Mouse (Mus musculus) CH12.LX (cell line): ENCODE results near the gene Kctd19. TPM values are rescaled to one million over a fixed set of nuclear protein-coding genes. Genes with fewer than 3 reads are reported as not detected.

ENCODE experiments used
- DNase-seq: peaks from one replicate; pipeline ENCODE4 v3.0.0-alpha.2; 2013; ENCODE audit errors: extremely low read depth
- H3K27ac ChIP-seq: 2 replicates; pipeline ENCODE4 v1.5.1; 2012; ENCODE audit warnings: low read depth, mild to moderate bottlenecking, control low read depth, moderate library complexity; ENCODE audit not compliant: insufficient read depth
- H3K27me3 ChIP-seq: replicated peaks from 2 replicates; pipeline ENCODE3; 2012; ENCODE audit warnings: inconsistent platforms
- H3K36me3 ChIP-seq, 2 experiments: replicated peaks in 1 of 2; 2 replicates each; pipeline versions ENCODE3 to v1.6.1; 2012; ENCODE audit warnings: inconsistent platforms in 1 of 2, low read length in 1 of 2, mild to moderate bottlenecking in 1 of 2, mixed read lengths in 1 of 2, moderate library complexity in 1 of 2; ENCODE audit not compliant: control insufficient read depth in 1 of 2, insufficient read depth in 1 of 2
- H3K4me1 ChIP-seq, 2 experiments: 2 replicates each; pipeline ENCODE4 v1.6.1; 2012; ENCODE audit warnings: inconsistent platforms in 1 of 2, moderate library complexity in 1 of 2; ENCODE audit not compliant: insufficient read depth in 2 of 2, control insufficient read depth in 1 of 2
- H3K4me2 ChIP-seq: 2 replicates; pipeline ENCODE4 v1.6.1; 2012; ENCODE audit warnings: low read depth, mild to moderate bottlenecking, control low read depth; ENCODE audit not compliant: poor library complexity, insufficient read depth, severe bottlenecking
- H3K4me3 ChIP-seq, 3 experiments: fragments of 150-350 bp in 1 of 3; sonication (generic) in 1 of 3; replicated peaks in 1 of 3; 2 replicates each; pipeline versions ENCODE3 to v1.5.1; 2011 to 2012; ENCODE audit warnings: low read depth in 2 of 3, low read length in 2 of 3, mild to moderate bottlenecking in 2 of 3, moderate library complexity in 2 of 3, control low read depth in 1 of 3, improper control_type of control experiment in 1 of 3, inconsistent platforms in 1 of 3, mixed read lengths in 1 of 3; ENCODE audit not compliant: poor library complexity in 1 of 3
- H3K79me2 ChIP-seq: replicated peaks from 2 replicates; pipeline ENCODE4 v1.6.1; 2012; ENCODE audit warnings: mild to moderate bottlenecking, moderate library complexity; ENCODE audit not compliant: control insufficient read depth, poor library complexity, insufficient read depth, severe bottlenecking; ENCODE audit errors: extremely low read depth
- H3K9ac ChIP-seq: 2 replicates; pipeline ENCODE4 v1.6.1; 2012; ENCODE audit warnings: low read depth, mild to moderate bottlenecking, control low read depth, moderate library complexity; ENCODE audit not compliant: insufficient read depth
- H3K9me3 ChIP-seq: replicated peaks from 2 replicates; pipeline ENCODE3; 2012; ENCODE audit warnings: low read length, inconsistent platforms, mixed read lengths
- BHLHE40 ChIP-seq: IDR thresholded peaks from 2 replicates; pipeline ENCODE4 v1.6.1; 2011; ENCODE audit warnings: mild to moderate bottlenecking, low read depth, low read length, improper control_type of control experiment
- CHD1 ChIP-seq: IDR thresholded peaks from 2 replicates; pipeline ENCODE4 v1.6.1; 2012; ENCODE audit warnings: low read depth, low read length, improper control_type of control experiment, inconsistent platforms
- CHD2 ChIP-seq: IDR thresholded peaks from 2 replicates; pipeline ENCODE4 v1.6.1; 2011; ENCODE audit warnings: low read length, improper control_type of control experiment
- CTCF ChIP-seq, 2 experiments: IDR thresholded peaks in 1 of 2; conservative IDR thresholded peaks in 1 of 2; 2 replicates each; pipeline ENCODE4 v1.5.1; 2011 to 2012; ENCODE audit warnings: low read depth in 2 of 2, low read length in 2 of 2, improper control_type of control experiment in 1 of 2, inconsistent platforms in 1 of 2, mild to moderate bottlenecking in 1 of 2, moderate library complexity in 1 of 2
- ELF1 ChIP-seq: IDR thresholded peaks from 2 replicates; pipeline ENCODE4 v1.6.1; 2014; ENCODE audit warnings: low read depth, mild to moderate bottlenecking, inconsistent platforms, low read length, improper control_type of control experiment
- EP300 ChIP-seq: IDR thresholded peaks from 2 replicates; pipeline ENCODE4 v1.6.1; 2011; ENCODE audit warnings: low read length, improper control_type of control experiment
- ETS1 ChIP-seq: conservative IDR thresholded peaks from 2 replicates; pipeline ENCODE4 v1.6.1; 2012; ENCODE audit warnings: low read depth, mild to moderate bottlenecking, inconsistent platforms, low read length, improper control_type of control experiment, moderate library complexity
- GABPA ChIP-seq: IDR thresholded peaks from 2 replicates; pipeline ENCODE4 v1.6.1; 2012; ENCODE audit warnings: low read depth, low read length, improper control_type of control experiment, inconsistent platforms; ENCODE audit not compliant: insufficient replicate concordance
- HCFC1 ChIP-seq: IDR thresholded peaks from 2 replicates; pipeline ENCODE4 v1.6.1; 2012; ENCODE audit warnings: low read depth, mild to moderate bottlenecking, inconsistent platforms, low read length, improper control_type of control experiment
- IRF4 ChIP-seq: IDR thresholded peaks from 2 replicates; pipeline ENCODE4 v1.6.1; 2014; ENCODE audit warnings: low read depth, mild to moderate bottlenecking, inconsistent platforms, low read length, improper control_type of control experiment
- JUN ChIP-seq: IDR thresholded peaks from 2 replicates; pipeline ENCODE4 v1.6.1; 2011; ENCODE audit warnings: low read depth, mild to moderate bottlenecking, low read length, improper control_type of control experiment, moderate library complexity; ENCODE audit not compliant: insufficient read depth
- KAT2A ChIP-seq: IDR thresholded peaks from 2 replicates; pipeline ENCODE4 v1.6.1; 2012; ENCODE audit warnings: low read length, improper control_type of control experiment, inconsistent platforms; ENCODE audit not compliant: insufficient replicate concordance
- MAFK ChIP-seq: IDR thresholded peaks from 2 replicates; pipeline ENCODE4 v1.6.1; 2011; ENCODE audit warnings: low read length, improper control_type of control experiment; ENCODE audit not compliant: insufficient replicate concordance
- MEF2A ChIP-seq: IDR thresholded peaks from 2 replicates; pipeline ENCODE4 v1.6.1; 2014; ENCODE audit warnings: low read depth, mild to moderate bottlenecking, inconsistent platforms, low read length, improper control_type of control experiment, borderline replicate concordance
- MXI1 ChIP-seq: IDR thresholded peaks from 2 replicates; pipeline ENCODE4 v1.6.1; 2011; ENCODE audit warnings: mild to moderate bottlenecking, low read depth, low read length, improper control_type of control experiment
- NRF1 ChIP-seq: IDR thresholded peaks from 2 replicates; pipeline ENCODE4 v1.6.1; 2014; ENCODE audit warnings: low read depth, mild to moderate bottlenecking, inconsistent platforms, low read length, improper control_type of control experiment, moderate library complexity
- PAX5 ChIP-seq: IDR thresholded peaks from 2 replicates; pipeline ENCODE4 v1.6.1; 2012; ENCODE audit warnings: low read length, inconsistent platforms, mixed read lengths
- POLR2AphosphoS2 ChIP-seq: IDR thresholded peaks from 2 replicates; pipeline ENCODE4 v1.6.1; 2011; ENCODE audit warnings: low read depth, low read length, improper control_type of control experiment
- RCOR1 ChIP-seq: conservative IDR thresholded peaks from 2 replicates; pipeline ENCODE4 v1.6.1; 2012; ENCODE audit warnings: low read depth, mild to moderate bottlenecking, inconsistent platforms, low read length, improper control_type of control experiment
- SIN3A ChIP-seq: IDR thresholded peaks from 2 replicates; pipeline ENCODE4 v1.6.1; 2012; ENCODE audit warnings: low read length, improper control_type of control experiment, inconsistent platforms
- TBP ChIP-seq: conservative IDR thresholded peaks from 2 replicates; pipeline ENCODE4 v1.6.1; 2011; ENCODE audit warnings: low read depth, low read length, improper control_type of control experiment
- UBTF ChIP-seq: IDR thresholded peaks from 2 replicates; pipeline ENCODE4 v1.6.1; 2012; ENCODE audit warnings: low read depth, mild to moderate bottlenecking, inconsistent platforms, low read length, improper control_type of control experiment, moderate library complexity
- USF1 ChIP-seq: IDR thresholded peaks from 2 replicates; pipeline ENCODE4 v1.6.1; 2014; ENCODE audit warnings: low read depth, mild to moderate bottlenecking, inconsistent platforms, low read length, improper control_type of control experiment
- ZMIZ1 ChIP-seq: IDR thresholded peaks from 2 replicates; pipeline ENCODE4 v1.6.1; 2012; ENCODE audit warnings: low read depth, mild to moderate bottlenecking, inconsistent platforms, low read length, improper control_type of control experiment
- ZNF384 ChIP-seq: IDR thresholded peaks from 2 replicates; pipeline ENCODE4 v1.6.1; 2012; ENCODE audit warnings: low read depth, low read length, improper control_type of control experiment, inconsistent platforms
- dilution Hi-C: fragments of 300-500 bp; cut with MboI; formaldehyde crosslinking; loops from 2 replicates; pipeline ENCODE4 v1.14.3; 2020; ENCODE audit warnings: low sequenced_read_pairs; ENCODE audit not compliant: extremely low pct_unique_long_range_greater_than_20kb, extremely low pct_ligation_motif_present
- in situ Hi-C: fragments of 300-500 bp; cut with MboI; formaldehyde crosslinking; loops from 3 replicates; pipeline ENCODE4 v1.14.3; 2019; ENCODE audit warnings: low sequenced_read_pairs, low pct_ligation_motif_present, low pct_unique_long_range_greater_than_20kb, mixed read lengths
- polyA plus RNA-seq: library from polyadenylated mRNA; unstranded; fragments of >175 nt; gene quantifications from 2 replicates; pipeline ENCODE4 v1.2.1, GENCODE M21; 2012; ENCODE audit warnings: low read depth; ENCODE audit not compliant: insufficient read length
- total RNA-seq, 2 experiments: library from RNA; depleted of rRNA; stranded (reverse); fragments of 300-350 nt in 1 of 2; fragments of >200 nt in 1 of 2; gene quantifications; 2 replicates each; pipeline ENCODE4 v1.2.3; 2012 to 2014

Kctd19 gene
- total and polyA plus RNA-seq, 3 experiments = 0.08 TPM; not detected in 2

DNA sequence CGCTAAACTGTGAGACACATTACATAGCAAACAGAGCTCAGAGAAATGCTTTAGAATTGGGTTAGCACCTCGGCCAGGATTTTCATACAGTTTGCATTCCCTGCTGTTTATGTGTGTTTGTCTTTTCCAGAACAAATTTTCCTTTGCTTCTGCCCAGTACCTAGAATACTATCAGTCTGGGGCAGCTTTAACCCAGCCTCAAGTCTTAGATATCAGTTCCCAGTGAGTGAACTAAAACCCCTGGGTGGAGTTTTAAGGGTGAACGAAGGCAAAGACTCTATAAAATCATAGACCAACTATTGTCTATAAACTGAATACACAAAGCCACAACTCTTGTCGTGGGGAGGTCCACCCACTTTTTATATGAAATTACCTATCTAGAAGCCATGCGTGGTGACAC, 35.3 kb upstream of the Kctd19 start:
- H3K9ac ChIP-seq = no peak overlapping the region
- dilution Hi-C loops = no loop called here
- peaks cover 14% of the 10 kb centered on the region for H3K27me3 ChIP-seq
- no peaks in the 10 kb centered on the region for H3K79me2 ChIP-seq
- H3K27ac ChIP-seq = no peak overlapping the region
- H3K9me3 ChIP-seq = no peaks in the 10 kb centered on the region
- peaks cover 2 to 16% of the 10 kb centered on the region in 2 experiments; a peak in 3 of 4 replicates for H3K4me1 ChIP-seq
- TF ChIP-seq ZMIZ1 = no peak
- no peak for TF ChIP-seq PAX5
- TF ChIP-seq GABPA = no peak
- TF ChIP-seq UBTF = no peak
- TF ChIP-seq ETS1 = no peak
- no peak for TF ChIP-seq EP300
- H3K36me3 ChIP-seq = no peaks in the 10 kb centered on the region
- H3K4me2 ChIP-seq = no peak overlapping the region
- in situ Hi-C loops = no loop called here
- no peak for DNase-seq
- H3K4me3 ChIP-seq = no peak overlapping the region

DNA sequence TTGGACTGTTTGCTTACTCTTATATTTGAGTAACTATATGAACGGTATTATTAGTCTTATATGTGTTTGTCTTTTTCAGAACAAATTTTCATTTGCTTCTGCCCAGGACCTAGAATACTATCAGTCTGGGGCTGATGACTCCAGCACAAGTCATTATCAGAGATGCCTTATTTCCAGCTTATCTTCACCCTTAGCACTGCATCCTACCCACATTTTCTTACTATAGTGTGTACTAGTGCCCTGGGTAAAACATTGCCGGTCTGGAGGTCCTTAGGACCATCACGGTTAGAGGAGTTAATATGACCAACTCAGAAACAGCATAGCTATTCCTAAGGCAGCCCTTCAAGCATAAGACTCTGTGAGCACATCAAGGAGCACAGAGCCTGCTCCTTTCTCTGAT, 34.9 kb upstream of the Kctd19 start:
- TF ChIP-seq TBP = no peak
- TF ChIP-seq ZNF384 = no peak
- no peak for TF ChIP-seq CHD2
- no peak for TF ChIP-seq GABPA
- TF ChIP-seq BHLHE40 = no peak
- TF ChIP-seq, all 38 proteins: peak for 0
- no peak overlapping the region for H3K9ac ChIP-seq
- DNase-seq = no peak
- dilution Hi-C loops = no loop called here
- no peaks in the 10 kb centered on the region for H3K79me2 ChIP-seq
- H3K27me3 ChIP-seq = peaks cover 18% of the 10 kb centered on the region
- peaks cover 2 to 16% of the 10 kb centered on the region in 2 experiments; a peak in 3 of 4 replicates for H3K4me1 ChIP-seq
- in situ Hi-C loops = no loop called here
- no peaks in the 10 kb centered on the region for H3K9me3 ChIP-seq
- no peak overlapping the region for H3K4me3 ChIP-seq
- H3K4me2 ChIP-seq = no peak overlapping the region
- H3K36me3 ChIP-seq = no peaks in the 10 kb centered on the region
- no peak overlapping the region for H3K27ac ChIP-seq

DNA sequence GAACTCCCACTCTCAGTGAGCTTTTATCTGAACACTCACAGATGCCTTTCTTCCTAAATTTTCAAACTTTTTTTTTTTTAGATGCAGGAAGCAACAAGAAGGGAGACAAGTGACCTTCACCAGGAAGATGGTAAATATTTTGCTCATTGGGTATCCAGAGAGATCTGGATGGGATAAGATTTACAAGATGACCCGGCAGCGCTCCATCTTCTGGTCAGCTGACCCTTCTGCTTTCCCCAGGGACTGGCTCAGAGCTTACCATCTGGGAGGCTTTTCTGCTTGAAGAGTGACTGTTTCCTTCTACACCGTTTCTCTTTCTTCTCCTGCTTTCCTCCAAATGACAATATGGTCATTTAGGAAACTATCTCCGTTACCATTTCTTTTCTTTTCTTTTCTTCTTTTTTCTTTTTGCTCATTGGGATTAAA, 32.8 kb upstream of the Kctd19 start:
- no peak overlapping the region for H3K27ac ChIP-seq
- H3K4me3 ChIP-seq = peak overlapping the region; percentile 7 to 26 (median 22)
- H3K4me1 ChIP-seq = peaks cover 2 to 13% of the 10 kb centered on the region in 2 experiments; a peak in 3 of 4 replicates
- H3K4me2 ChIP-seq = peak overlapping the region; percentile 89
- in situ Hi-C loops = no loop called here
- dilution Hi-C loops = no loop called here
- peaks cover 31% of the 10 kb centered on the region for H3K27me3 ChIP-seq
- H3K9me3 ChIP-seq = no peaks in the 10 kb centered on the region
- no peaks in the 10 kb centered on the region for H3K79me2 ChIP-seq
- H3K9ac ChIP-seq = peak overlapping the region; percentile 56; the same call in 1 of the 2 replicates
- no peaks in the 10 kb centered on the region for H3K36me3 ChIP-seq
- peak; percentile 53 for DNase-seq
- TF ChIP-seq GABPA (no peak), MEF2A (no peak), CHD1 (no peak), KAT2A (no peak), CHD2 (no peak), UBTF (no peak), CTCF (conservative IDR thresholded peaks at IDR 0.05 in 1 of 2, IDR thresholded peaks at IDR 0.05 in 1 of 2; ENCODE audit: low read depth in 2 of 2, low read length in 2 of 2) (no peak), NRF1 (no peak), MAFK (no peak), ELF1 (peak; percentile 60), POLR2AphosphoS2 (no peak), MXI1 (no peak), EP300 (peak; percentile 34; the same call in 1 of the 2 replicates), HCFC1 (peak; percentile 55; the same call in 1 of the 2 replicates), SIN3A (no peak), PAX5 (no peak), USF1 (peak; percentile 85), RCOR1 (no peak), IRF4 (peak; percentile 30; the same call in 1 of the 2 replicates), BHLHE40 (peak; percentile 34; the same call in 1 of the 2 replicates), JUN (no peak), ZNF384 (no peak)
